Mouse (Mus musculus) lung, postnatal 10 days (tissue): ENCODE data around the gene Mybpc1.

Experiments
- DNase-seq: peaks from one replicate; pipeline ENCODE4 v3.0.0; 2021

Mybpc1 gene

DNA sequence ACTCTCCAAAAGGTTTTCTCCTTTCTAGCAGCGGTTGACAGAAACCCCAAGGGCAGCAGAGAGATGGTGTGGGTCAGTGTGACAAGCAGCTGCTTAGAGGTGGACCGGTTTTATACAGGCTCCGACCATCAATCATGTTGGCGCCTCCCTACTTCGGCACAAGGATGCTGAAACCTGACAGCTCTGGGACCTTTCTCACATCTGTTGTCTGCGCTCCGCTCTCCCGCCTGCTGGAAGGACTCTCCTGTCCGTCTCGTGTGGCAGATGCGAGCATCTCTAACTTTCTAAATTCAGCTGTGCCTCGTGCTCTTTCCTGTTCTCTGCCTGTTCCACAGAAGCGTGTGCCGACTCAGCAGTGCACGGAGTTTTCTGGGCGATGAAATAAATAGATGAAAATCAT is at the start of gene Mybpc1:
Gene Mybpc1, minus strand, starts transcription at position 210 of the 400 bp plus-strand sequence.
- no peak for DNase-seq

- no peak for DNase-seq
Measured at GRCm38 (mm10) chr10:88645448-88645847, 40.5 kb upstream of the Mybpc1 start.

DNA sequence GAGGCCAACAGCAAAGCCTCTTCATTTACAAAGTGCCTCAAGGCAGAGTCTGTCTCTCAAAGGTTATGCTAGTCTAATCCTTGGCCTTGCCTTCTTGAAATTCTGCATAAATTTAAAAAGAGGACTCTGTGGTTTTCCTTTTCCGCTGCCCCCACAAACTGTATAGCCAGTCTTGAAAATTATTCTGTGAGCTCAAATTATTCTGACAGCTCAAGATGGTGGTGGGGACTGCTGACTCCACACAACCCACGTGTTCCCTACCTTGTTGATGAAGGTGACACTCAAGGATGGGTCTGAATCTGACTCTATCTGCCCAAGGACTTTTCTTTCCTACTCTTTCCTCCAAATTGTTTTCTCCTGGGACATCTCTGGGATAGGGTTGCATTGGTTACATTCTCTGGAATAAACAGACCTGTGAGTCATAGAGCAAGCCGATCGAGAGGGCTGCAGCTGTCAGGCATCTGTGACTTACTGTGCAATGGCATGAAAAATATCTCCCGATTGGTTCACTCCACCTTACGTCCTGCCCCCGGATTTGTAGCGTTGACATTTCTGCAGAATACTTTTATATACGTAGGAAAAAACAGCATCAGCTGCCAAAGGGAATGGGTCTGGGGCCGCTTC is 26.5 kb upstream of the Mybpc1 start:
- DNase-seq: no peak

DNA sequence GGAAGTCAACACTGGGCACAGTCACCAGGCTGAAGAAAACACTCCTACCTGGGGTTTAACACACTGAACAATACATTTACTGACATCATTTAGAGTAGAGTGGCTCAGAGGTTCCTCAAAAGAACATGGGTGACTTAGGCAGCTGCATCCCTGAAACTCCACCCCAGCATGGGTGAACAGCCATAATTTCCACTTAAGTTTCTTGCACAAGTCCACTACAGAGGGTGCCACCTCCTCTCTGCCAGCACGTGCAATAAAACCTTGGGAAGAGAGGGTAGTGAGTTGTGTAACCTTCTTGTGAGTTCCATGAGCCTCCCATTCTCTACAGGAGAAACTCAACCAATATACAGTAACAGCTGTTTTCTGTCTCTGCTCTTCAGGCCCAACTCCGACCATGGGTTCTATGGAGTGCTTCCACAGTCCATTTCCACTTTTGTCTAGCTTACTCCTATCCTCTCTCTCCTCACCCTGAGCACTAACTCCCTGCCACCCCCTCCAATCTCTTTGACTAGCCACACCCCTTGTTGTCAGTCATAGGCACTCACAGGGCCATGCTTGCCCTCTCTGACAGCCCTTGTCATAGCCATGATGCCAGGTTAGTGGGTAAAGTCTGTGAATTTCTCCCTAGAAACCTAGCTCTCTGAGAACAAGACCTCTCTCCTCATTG is 25.8 kb upstream of the Mybpc1 start:
- no peak for DNase-seq

DNA sequence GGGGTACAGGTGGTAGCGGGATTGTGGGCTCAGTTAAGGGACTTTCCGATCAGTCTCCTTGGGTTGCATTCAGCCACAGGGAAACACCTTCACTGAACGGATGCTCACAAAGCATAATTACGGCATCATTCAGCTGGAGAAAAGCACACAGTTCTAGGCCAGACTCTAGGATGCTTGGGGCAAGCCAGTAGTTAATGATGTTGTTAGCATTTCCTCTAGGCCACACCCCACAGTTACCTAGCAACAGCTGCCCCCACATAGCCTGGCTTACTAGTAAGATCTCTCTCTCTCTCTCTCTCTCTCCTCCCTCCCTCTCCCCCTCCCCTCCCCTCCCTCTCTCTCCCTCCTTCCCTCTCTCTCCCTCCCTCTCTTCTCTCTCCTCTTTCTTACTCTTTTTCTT is 22.1 kb upstream of the Mybpc1 start:
- no peak for DNase-seq

DNA sequence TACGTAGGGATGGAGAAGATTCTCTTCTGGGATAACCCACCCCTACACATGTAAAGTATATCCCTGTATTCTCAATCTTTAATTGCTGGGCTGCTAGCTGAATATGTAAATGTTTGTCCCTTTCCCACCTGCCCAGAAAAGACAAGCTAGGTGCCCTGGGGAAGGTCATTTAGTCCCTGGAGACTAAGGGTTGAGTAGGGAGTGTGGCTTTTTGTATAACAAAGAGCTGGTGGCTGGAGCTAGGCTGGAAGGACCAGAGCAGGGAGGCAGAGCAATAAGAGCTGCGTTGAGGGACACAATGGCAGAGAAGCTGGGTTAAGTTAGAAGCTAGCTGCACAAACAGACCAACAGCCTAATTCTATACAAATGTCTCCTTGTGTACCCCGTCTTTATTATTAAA is 21.2 kb upstream of the Mybpc1 start:
- no peak for DNase-seq

DNA sequence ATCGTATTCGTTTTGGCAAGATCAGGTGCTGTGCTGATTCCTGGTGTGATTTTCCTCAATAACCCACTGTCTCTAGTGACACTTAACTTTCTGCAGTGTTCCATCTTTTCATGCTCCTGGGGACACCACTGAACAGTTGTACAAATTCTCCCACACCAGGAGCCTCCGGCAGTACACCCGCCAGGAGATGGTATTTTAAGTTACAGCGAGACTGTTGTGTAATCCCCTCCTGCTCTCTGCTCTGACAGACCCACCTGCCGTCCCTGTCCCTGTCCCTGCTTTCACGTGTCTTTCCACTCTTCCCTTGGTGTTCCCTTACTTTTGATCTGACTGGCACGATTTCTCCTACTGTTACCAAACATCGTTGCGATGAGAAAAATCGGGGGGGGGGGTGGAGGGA is 19.3 kb upstream of the Mybpc1 start:
- no peak for DNase-seq

DNA sequence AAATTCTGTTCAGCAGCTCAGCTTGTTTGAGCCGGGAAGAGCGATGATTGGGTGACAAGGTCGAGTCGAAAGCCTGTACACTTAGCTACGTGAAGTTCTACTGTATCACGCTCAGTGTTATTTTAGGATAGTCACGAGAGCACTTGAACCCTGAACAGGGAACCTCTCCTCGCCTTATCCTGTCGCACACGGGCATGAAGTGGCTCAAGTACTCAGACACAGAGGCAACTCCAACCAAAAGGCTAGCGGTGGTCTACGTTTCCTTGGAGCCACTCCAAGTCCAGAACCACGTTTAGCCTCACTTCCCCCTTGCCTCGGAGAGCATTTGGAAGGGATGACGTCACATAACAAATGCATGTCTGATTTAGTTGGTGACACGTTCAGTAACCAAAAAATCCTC is 17.7 kb upstream of the Mybpc1 start:
- no peak for DNase-seq

DNA sequence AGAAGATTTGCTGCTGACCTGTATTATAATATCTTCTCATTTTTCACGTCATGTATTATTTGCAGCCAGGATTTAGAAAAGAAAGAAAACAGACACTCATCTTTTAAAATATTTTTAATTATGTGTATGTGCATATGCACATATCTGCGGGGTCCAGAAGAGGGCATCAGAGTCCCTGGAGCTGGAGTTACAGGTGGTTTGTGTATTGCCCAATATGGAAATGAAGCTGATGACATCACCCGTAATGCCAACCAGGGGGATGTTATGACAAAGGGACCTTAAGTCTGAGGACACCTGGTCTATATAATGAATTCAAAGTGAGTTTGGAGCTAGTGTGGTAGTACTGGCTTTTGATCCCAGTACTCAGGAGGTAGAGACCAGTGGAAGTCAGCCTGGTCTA is 15.9 kb upstream of the Mybpc1 start:
- DNase-seq: no peak

DNA sequence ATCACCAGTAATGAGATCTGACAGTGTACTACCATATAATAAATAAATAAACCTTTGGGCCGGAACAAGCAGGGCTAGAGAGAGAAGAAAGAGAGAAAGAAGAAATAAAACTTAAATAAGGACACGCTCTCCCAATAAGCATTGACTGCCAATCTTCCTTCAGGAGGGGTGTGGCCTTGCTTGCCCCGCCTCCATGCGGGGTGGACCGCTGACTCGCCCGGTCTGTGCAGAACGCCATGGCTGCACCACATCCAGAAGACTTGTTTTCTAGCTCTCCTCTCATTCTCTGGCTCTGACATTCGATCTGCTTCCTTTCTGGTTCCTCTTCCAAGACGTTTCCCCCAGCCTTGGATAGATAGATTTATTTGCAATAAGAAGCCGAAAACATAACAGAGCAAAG is 8.1 kb upstream of the Mybpc1 start:
- DNase-seq: no peak

DNA sequence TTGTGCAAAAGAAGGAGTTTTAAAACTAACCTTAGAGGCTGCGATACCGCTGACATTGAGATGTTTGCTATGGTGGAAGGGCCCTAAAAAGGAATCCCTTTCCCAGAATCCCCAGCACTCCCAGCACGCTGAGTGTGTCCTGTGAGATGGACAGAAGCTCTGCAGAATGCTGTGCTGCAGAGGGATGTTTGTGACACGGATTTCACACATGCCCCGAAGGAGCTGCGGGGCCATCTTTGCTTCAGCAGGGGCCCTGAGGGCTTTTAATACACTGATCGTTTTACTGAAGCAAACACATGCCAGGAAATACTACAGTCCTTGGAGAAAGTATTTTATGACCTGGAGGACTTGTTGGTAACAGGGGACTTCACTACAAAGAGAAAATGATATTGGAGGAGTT is 1.7 kb upstream of the Mybpc1 start:
- no peak for DNase-seq

DNA sequence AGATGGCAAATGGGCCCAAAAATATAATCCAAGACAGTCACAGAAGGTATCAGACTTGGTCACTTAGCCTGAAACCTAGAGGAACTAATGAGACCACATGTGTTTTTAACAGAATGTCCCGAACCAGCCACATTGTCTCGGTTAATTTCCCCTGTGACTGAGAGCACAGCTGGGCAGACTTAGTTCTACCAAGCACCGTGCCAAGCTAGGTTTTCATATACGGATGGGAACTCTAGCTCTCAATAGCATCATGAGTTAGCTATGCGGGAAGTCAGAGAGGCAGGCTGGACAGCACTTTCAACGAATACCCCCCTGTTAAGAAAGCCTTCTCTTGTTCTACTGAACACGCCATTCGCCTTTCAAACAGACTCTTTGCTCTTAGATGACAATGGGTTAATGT is 1.1 kb upstream of the Mybpc1 start:
- no peak for DNase-seq

DNA sequence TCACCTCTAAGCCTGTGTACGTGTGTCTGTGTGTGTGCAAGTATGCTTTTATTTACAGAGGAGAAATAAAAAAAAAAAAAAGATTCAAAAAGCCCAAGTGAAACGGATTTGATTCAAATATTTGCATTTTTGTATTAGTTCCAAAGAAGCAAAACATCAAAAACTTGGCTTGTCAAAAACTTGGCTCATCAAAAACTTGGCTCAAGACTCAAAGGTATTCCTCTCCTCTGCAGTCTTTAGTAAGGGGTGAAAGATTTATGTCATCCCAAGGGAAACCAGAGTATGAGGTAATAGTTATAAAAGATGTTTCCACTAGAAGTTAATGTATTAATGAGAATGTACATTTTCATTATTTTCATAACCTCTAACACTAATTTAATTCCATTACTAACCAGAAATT is 1.2 kb downstream of the Mybpc1 start:
- DNase-seq: no peak

DNA sequence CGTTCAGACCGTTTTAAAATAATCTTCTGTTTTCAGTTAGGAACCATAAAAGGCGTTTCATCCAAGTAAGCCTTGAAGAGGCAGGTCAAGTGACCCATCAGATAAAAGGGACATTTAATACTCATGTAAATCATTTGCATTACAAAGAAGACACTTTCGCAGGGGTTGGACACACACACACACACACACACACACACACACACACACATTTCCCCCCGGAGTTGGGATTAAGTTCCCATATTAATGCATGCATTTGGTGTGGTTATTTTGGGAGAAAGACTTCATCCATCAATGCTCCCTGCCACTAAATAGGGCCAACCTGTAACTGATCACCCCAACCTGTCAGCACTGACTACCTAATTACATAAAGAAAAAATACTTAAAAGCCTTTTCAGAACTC is 1.7 kb downstream of the Mybpc1 start:
- no peak for DNase-seq

DNA sequence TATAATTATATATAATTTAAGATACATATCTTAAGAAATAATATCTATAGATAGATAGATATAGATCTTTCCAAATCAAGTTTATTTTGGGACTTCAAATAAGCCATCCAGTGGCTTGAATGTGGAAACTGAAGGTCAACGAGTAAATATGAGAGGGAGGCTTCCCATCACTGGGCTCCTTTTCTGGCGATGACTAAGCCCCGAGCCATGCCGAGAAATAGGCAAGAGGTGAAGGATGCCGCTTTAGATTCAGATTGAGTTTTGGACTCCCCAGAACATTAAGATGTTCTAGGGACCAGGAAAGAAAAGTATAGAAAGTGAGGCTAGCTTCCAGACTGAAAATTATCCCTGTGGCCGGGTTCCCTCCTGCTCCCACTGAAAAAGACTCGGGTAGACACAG is 4.4 kb downstream of the Mybpc1 start:
- no peak for DNase-seq

GRCm38 (mm10) chr10:88592316-88592715 is 12.6 kb downstream of the Mybpc1 start:
- DNase-seq: no peak

- DNase-seq: peak; percentile 33
Measured at GRCm38 (mm10) chr10:88591042-88591441, 13.9 kb downstream of the Mybpc1 start.

GRCm38 (mm10) chr10:88584469-88584868 is 20.5 kb downstream of the Mybpc1 start:
- DNase-seq: no peak

GRCm38 (mm10) chr10:88580786-88581185 is 24.2 kb downstream of the Mybpc1 start:
- no peak for DNase-seq

DNA sequence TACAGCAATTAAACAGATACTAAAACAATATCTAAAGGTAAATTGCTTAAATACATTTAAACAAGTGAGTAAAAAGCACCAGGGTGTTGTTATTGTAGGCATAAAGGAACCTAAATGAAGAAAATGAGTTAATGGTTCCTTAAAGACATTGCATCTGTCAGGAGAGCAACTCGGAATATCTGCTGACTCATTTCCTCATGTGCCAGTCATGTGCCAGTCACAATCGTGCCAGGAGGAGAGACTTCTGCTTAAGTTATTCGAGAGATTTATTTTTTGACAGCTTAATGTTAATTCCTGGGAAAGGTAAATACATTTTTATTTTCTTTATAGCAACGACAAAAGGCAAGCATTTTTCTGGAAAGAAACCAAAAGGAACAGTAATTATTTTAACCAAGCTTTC is 26.3 kb downstream of the Mybpc1 start:
- no peak for DNase-seq

GRCm38 (mm10) chr10:88574115-88574635 is 30.8 kb downstream of the Mybpc1 start:
- no peak for DNase-seq

GRCm38 (mm10) chr10:88572123-88572522 is 32.8 kb downstream of the Mybpc1 start:
- no peak for DNase-seq

GRCm38 (mm10) chr10:88557046-88557445 is 47.9 kb downstream of the Mybpc1 start:
- DNase-seq: no peak

GRCm38 (mm10) chr10:88552738-88553137 is 52.2 kb downstream of the Mybpc1 start:
- no peak for DNase-seq

DNA sequence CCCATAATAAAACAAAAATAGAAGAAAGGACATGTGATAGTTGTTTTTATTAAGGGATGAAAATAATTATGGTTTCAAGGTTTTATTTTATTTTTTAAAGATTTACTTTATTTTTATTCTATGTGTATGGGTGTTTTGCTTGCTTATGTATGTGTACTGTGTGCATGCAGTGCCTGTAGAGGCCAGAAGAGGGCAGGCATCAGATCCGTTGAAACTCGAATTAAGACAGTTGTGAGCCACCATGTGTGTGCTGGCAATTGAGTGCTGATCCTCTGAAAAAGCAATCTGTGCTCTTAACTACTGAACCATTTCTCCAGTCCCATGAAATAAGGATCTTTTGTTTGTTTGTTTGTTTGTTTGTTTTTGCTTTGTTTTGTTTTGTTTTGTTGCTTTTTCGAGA is 54.7 kb downstream of the Mybpc1 start:
- DNase-seq: no peak
